Mouse (Mus musculus) cerebellum, adult 9-11 months (tissue): ENCODE measurements around the gene Rpl6.
A peak's percentile ranks its signal among the peaks of the same experiment; 100 is the strongest.

Source experiments
- DNase-seq: peaks from one replicate; pipeline ENCODE4 v3.0.0; 2022

Gene Rpl6

GRCm38 (mm10) chr5:121204132-121205089 is at the start of gene Rpl6:
Gene Rpl6 (plus strand): TSS chr5:121204481.
- DNase-seq = peak; percentile 86

- no peak for DNase-seq
Measured at GRCm38 (mm10) chr5:121156121-121156520, 48.2 kb upstream of the Rpl6 start.

GRCm38 (mm10) chr5:121157017-121157416 is 47.3 kb upstream of the Rpl6 start:
- DNase-seq = no peak

GRCm38 (mm10) chr5:121157489-121157888 is 46.8 kb upstream of the Rpl6 start:
- peak; percentile 67 for DNase-seq

- no peak for DNase-seq
Measured at GRCm38 (mm10) chr5:121158966-121159365, 45.3 kb upstream of the Rpl6 start.

- no peak for DNase-seq
Measured at GRCm38 (mm10) chr5:121162285-121162684, 42.0 kb upstream of the Rpl6 start.

GRCm38 (mm10) chr5:121162923-121163322 is 41.4 kb upstream of the Rpl6 start:
- no peak for DNase-seq

GRCm38 (mm10) chr5:121166884-121167283 is 37.4 kb upstream of the Rpl6 start:
- no peak for DNase-seq

GRCm38 (mm10) chr5:121169588-121169987 is 34.7 kb upstream of the Rpl6 start:
- no peak for DNase-seq

- peak; percentile 55 for DNase-seq
Measured at GRCm38 (mm10) chr5:121172835-121173234, 31.4 kb upstream of the Rpl6 start.

GRCm38 (mm10) chr5:121179077-121179857 is 25.0 kb upstream of the Rpl6 start:
- DNase-seq = no peak

GRCm38 (mm10) chr5:121183269-121183668 is 21.0 kb upstream of the Rpl6 start:
- no peak for DNase-seq

GRCm38 (mm10) chr5:121184375-121184774 is 19.9 kb upstream of the Rpl6 start:
- DNase-seq = no peak

- peak; percentile 45 for DNase-seq
Measured at GRCm38 (mm10) chr5:121184945-121185551, 19.2 kb upstream of the Rpl6 start.

GRCm38 (mm10) chr5:121187580-121188001 is 16.7 kb upstream of the Rpl6 start:
- peak; percentile 50 for DNase-seq

- no peak for DNase-seq
Measured at GRCm38 (mm10) chr5:121188265-121188664, 16.0 kb upstream of the Rpl6 start.

GRCm38 (mm10) chr5:121189182-121189581 is 15.1 kb upstream of the Rpl6 start:
- no peak for DNase-seq

- DNase-seq = no peak
Measured at GRCm38 (mm10) chr5:121190210-121190835, 14.0 kb upstream of the Rpl6 start.

GRCm38 (mm10) chr5:121190836-121191583 is 13.3 kb upstream of the Rpl6 start, which contains the start of gene Ptpn11:
Gene Ptpn11 (minus strand): TSS chr5:121191397.
- DNase-seq = peak; percentile 86

- no peak for DNase-seq
Measured at GRCm38 (mm10) chr5:121191584-121191906, 12.7 kb upstream of the Rpl6 start.

GRCm38 (mm10) chr5:121194173-121194572 is 10.1 kb upstream of the Rpl6 start:
- DNase-seq = no peak

GRCm38 (mm10) chr5:121196764-121197163 is 7.5 kb upstream of the Rpl6 start:
- no peak for DNase-seq
